In genomic region chr6:65969386-65970111, GRCm38 (mm10) we compare ENCODE assay signal across 14 mouse cellular contexts. TPM values are rescaled to one million over a fixed set of nuclear protein-coding genes. Genes with fewer than 3 reads are reported as not detected.
DNase-seq lines count a peak whose midpoint lies in the region; ATAC-seq lines count a peak whose summit lies in the region.
"Had no signal": no experiment of that assay in that cellular context is flagged by ENCODE, and none has a peak within 500 bp of the region (broad histone marks: within the 10 kb centered on the region; RNA-seq: fewer than 3 reads in every experiment).

No protein-coding gene starts in this region.

- DNase-seq in hindbrain, embryonic 10.5 days (ENCODE audit: low spot score) = no peak
- peak; percentile 72 to 77 for DNase-seq in cerebellum, postnatal 10 days
- no peak for DNase-seq in limb, embryonic 10.5 days (ENCODE audit: low spot score)
- DNase-seq in retina, postnatal 1 day = peak; percentile 76
- no peak for DNase-seq in thymus, postnatal 36 days
- DNase-seq: spleen, adult 18-20 months had no signal

- peak; percentile 63; the same call in 1 of the 2 replicates for ATAC-seq in hindbrain, embryonic 12.5 days (ENCODE audit: low FRiP score)
- ATAC-seq in megakaryocyte, adult 5-6 weeks (ENCODE audit: poor library complexity, severe bottlenecking) = no peak
- ATAC-seq: inflammation-experienced regulatory T-cells, adult 6 months had no signal

- H3K4me3 ChIP-seq in hindbrain, embryonic 12.5 days = no peak overlapping the region
- no peak overlapping the region for H3K4me3 ChIP-seq in hindbrain, embryonic 10.5 days
- no peak overlapping the region for H3K4me3 ChIP-seq in limb, embryonic 10.5 days
- H3K4me3 ChIP-seq: megakaryocyte, embryonic 14.5 days had no signal

- no peak overlapping the region for H3K9ac ChIP-seq in hindbrain, embryonic 12.5 days

- H3K4me2 ChIP-seq in hindbrain, embryonic 12.5 days (replicated peaks) = no peak overlapping the region
- H3K4me2 ChIP-seq: liver, embryonic 11.5 days had no signal

- no peaks in the 10 kb centered on the region for H3K36me3 ChIP-seq in hindbrain, embryonic 12.5 days
- no peaks in the 10 kb centered on the region for H3K36me3 ChIP-seq in hindbrain, embryonic 10.5 days
- H3K36me3 ChIP-seq in limb, embryonic 10.5 days = no peaks in the 10 kb centered on the region

- H3K4me1 ChIP-seq in hindbrain, embryonic 12.5 days = peaks cover 10% of the 10 kb centered on the region; the same call in 1 of the 2 replicates
- peaks cover 9% of the 10 kb centered on the region; the same call in 1 of the 2 replicates for H3K4me1 ChIP-seq in hindbrain, embryonic 10.5 days (replicated peaks)
- H3K4me1 ChIP-seq in limb, embryonic 10.5 days = peaks cover 17% of the 10 kb centered on the region
- H3K4me1 ChIP-seq: megakaryocyte, embryonic 14.5 days had no signal

- H3K9me3 ChIP-seq in hindbrain, embryonic 12.5 days (replicated peaks) = no peaks in the 10 kb centered on the region
- no peaks in the 10 kb centered on the region for H3K9me3 ChIP-seq in hindbrain, embryonic 10.5 days
- H3K9me3 ChIP-seq in limb, embryonic 10.5 days (replicated peaks) = no peaks in the 10 kb centered on the region
- H3K9me3 ChIP-seq: megakaryocyte, embryonic 14.5 days had no signal

- H3K27me3 ChIP-seq in hindbrain, embryonic 12.5 days = no peaks in the 10 kb centered on the region
- no peaks in the 10 kb centered on the region for H3K27me3 ChIP-seq in hindbrain, embryonic 10.5 days (ENCODE audit: insufficient read depth, poor library complexity, severe bottlenecking)
- H3K27me3 ChIP-seq in limb, embryonic 10.5 days (ENCODE audit: low read depth, poor library complexity, severe bottlenecking) = no peaks in the 10 kb centered on the region
- H3K27me3 ChIP-seq: megakaryocyte, embryonic 14.5 days had no signal

- H3K27ac ChIP-seq in hindbrain, embryonic 12.5 days = no peak overlapping the region; the same call in 1 of the 2 replicates
- no peak overlapping the region for H3K27ac ChIP-seq in hindbrain, embryonic 10.5 days
- H3K27ac ChIP-seq in limb, embryonic 10.5 days = 0 out of 2 replicates have a peak overlapping the region, but pooled peaks have one; percentile 14

- WGBS in hindbrain, embryonic 12.5 days = 65% methylated on average over 6 of the region's 6 CpGs
- 76% methylated on average over 6 of the region's 6 CpGs for WGBS in hindbrain, embryonic 10.5 days
- 58% methylated on average over 6 of the region's 6 CpGs for WGBS in limb, embryonic 10.5 days

RNA-seq across cellular contexts. Expression of gene 4930544G11Rik, which starts 17.1 kb away (rescaled TPM):
- polyA plus RNA-seq in hindbrain, embryonic 12.5 days (2016; fragmentation: Nextera tagmentation; extraction: Ambion mirVana) = not detected in 2 replicates
- polyA plus RNA-seq in hindbrain, embryonic 10.5 days (2016; fragmentation: Nextera tagmentation; extraction: Ambion mirVana) = not detected in 2 replicates
- not detected in 2 replicates for polyA plus RNA-seq in limb, embryonic 10.5 days (2016; fragmentation: Nextera tagmentation; extraction: Ambion mirVana)
- not detected in 2 replicates for total RNA-seq in megakaryocyte, adult 5-6 weeks (2015)
- total RNA-seq in megakaryocyte, adult 5-6 weeks (2017) = not detected in 2 replicates
- total RNA-seq: gastrocnemius, postnatal 4 days had no signal
- polyA plus RNA-seq: cortical plate, adult 2 months; inflammation-experienced regulatory T-cells, adult 6 months; liver, embryonic 11.5 days; thymus, postnatal 0 days had no signal

Comparison
In these comparisons a context has a peak if more than half of its experiments do, and no peak if none do; other contexts are left out.
1. DNase-seq: peak in cerebellum, postnatal 10 days (2 of 2) and retina, postnatal 1 day (single experiment); none in hindbrain, embryonic 10.5 days (single experiment), limb, embryonic 10.5 days (single experiment) and thymus, postnatal 36 days (0 of 2).